Mouse (Mus musculus) kidney, adult 2 months (tissue): ENCODE data around the gene Cnih2. TPM values are rescaled to one million over a fixed set of nuclear protein-coding genes. Genes with fewer than 3 reads are reported as not detected.

Experiments used
- DNase-seq: peaks from one replicate; pipeline ENCODE4 v3.0.0; 2021
- H3K27ac ChIP-seq: fragments of 200-500 bp; 2 replicates; pipeline ENCODE4 v1.5.1; 2012; ENCODE audit warnings: low read depth, low read length, control low read depth, inconsistent platforms; ENCODE audit not compliant: insufficient read depth
- H3K27me3 ChIP-seq: fragments of 200-500 bp; replicated peaks from 2 replicates; pipeline ENCODE4 v1.6.1; 2012; ENCODE audit warnings: mild to moderate bottlenecking, moderate library complexity, low read length, inconsistent platforms; ENCODE audit not compliant: control insufficient read depth, insufficient read depth
- H3K36me3 ChIP-seq: fragments of 200-500 bp; 2 replicates; pipeline ENCODE4 v1.6.1; 2012; ENCODE audit warnings: mild to moderate bottlenecking, moderate library complexity, low read length, inconsistent platforms; ENCODE audit not compliant: control insufficient read depth, insufficient read depth
- H3K4me1 ChIP-seq: fragments of 200-500 bp; 2 replicates; pipeline ENCODE4 v1.6.1; 2011; ENCODE audit warnings: low read length; ENCODE audit not compliant: control insufficient read depth, insufficient read depth
- H3K4me3 ChIP-seq: fragments of 200-500 bp; 2 replicates; pipeline ENCODE4 v1.5.1; 2011; ENCODE audit warnings: mild to moderate bottlenecking, low read depth, low read length, control low read depth; ENCODE audit not compliant: insufficient read depth
- CTCF ChIP-seq: fragments of 200-500 bp; conservative IDR thresholded peaks from 2 replicates; pipeline ENCODE4 v1.5.1; 2011; ENCODE audit warnings: low read depth, mild to moderate bottlenecking, control low read depth, low read length, moderate library complexity, mixed read lengths; ENCODE audit not compliant: insufficient read depth, insufficient read length
- POLR2A ChIP-seq: fragments of 200-500 bp; IDR thresholded peaks from one replicate; pipeline ENCODE4 v1.6.1; 2011; ENCODE audit warnings: low read depth, low read length, control low read depth
- WGBS: fragments of 180-500 bp; shearing (Covaris S2); methylation state at CpG from one replicate; pipeline ENCODE4 v1.1.7; 2018; 5-methylcytosine and 5-hydroxymethylcytosine counted together
- polyA plus RNA-seq: library from polyadenylated mRNA; depleted of rRNA; stranded (reverse); fragments of >200 nt; gene quantifications from 2 replicates; pipeline ENCODE4 v1.2.3, GENCODE M21; 2012; rRNA removed

Cnih2 gene
- 0.36 and 0.37 TPM in 2 replicates for polyA plus RNA-seq

DNA sequence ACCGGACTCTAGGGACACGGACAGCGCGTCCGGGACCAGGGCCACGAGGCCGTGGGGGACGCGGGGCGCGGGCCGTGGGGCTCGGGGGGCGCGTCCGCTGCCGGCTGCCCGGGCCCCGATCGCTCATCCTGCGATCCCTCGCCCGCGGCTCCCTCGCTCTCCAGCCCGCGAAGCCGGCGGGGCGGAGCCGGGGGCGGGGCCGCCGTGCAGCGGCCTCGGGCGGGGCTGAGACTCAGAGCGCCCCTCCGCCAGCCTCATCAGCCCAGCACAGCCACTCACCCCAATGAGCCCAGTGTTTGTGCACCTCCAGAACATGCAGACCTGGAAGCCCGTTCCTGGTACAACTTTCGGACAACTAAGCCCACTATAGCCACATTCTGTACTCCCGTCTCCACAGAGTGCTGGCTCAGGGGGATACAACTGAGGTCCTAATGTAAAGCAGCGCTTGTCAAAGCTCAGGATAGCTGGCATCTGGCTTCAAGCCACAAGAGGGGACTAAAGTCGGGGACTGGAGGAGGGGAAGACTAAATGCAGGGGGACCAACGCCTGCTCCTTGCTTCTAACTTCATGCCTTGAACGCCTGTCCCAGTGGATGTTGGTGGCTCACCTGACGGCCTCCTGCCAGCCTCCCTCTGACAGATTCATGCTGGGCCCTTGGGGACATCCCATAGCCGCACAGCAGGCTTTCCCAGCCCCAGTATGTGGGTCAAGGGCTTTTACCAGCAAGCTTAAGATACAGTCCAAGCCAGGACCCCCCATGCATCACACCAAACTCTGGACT, at the start of gene Cnih2:
Gene Cnih2 (minus strand): TSS at position 159 of the 781 bp plus-strand sequence.
- peak; percentile 48 for DNase-seq
- H3K4me3 ChIP-seq, result no peak within 1 kb of the TSS

DNA sequence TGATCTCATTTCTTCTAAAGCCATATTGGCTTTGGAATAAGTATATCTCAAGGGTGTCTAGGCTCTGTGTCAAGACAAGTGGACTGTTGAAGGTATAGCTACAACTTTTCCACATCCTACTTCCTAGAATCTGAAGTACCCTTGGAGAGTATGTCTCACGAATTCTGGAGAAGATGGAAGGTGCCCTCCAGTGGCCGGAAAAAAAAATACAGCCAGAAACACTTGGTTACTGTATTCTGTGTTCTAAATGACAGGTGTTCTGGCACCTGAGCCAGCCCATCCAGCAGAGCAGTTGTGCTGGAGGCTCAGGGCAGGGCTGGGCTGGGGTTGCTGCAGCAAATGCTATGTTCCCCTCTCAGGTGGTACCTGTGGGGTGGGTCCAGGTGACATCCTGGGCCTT, 41.3 kb upstream of the Cnih2 start:
- peak; percentile 74 for DNase-seq
- no peak overlapping the region for H3K4me3 ChIP-seq
- H3K36me3 ChIP-seq, result no peaks in the 10 kb centered on the region
- H3K27ac ChIP-seq, result no peak overlapping the region
- TF ChIP-seq CTCF (peak; percentile 34), POLR2A (no peak)
- H3K4me1 ChIP-seq, result no peaks in the 10 kb centered on the region
- 10% methylated on average over 2 of the region's 2 CpGs for WGBS
- H3K27me3 ChIP-seq, result no peaks in the 10 kb centered on the region

More for the DNA sequence above, at the start of gene Cnih2:
- Histone ChIP-seq H3K27me3 (no peaks in the 10 kb centered on the region), H3K4me1 (no peaks in the 10 kb centered on the region), H3K27ac (no peak within 1 kb of the TSS), H3K36me3 (no peaks in the 10 kb centered on the region)
- TF ChIP-seq POLR2A (no peak), CTCF (no peak)
- WGBS, result 6% methylated on average over 47 of the region's 48 CpGs

- WGBS, result 24% methylated on average over 4 of the region's 4 CpGs
- DNase-seq, result no peak
- no peaks in the 10 kb centered on the region for H3K27me3 ChIP-seq
- H3K4me3 ChIP-seq, result no peak overlapping the region
- H3K4me1 ChIP-seq, result no peaks in the 10 kb centered on the region
- no peak overlapping the region for H3K27ac ChIP-seq
- no peaks in the 10 kb centered on the region for H3K36me3 ChIP-seq
- TF ChIP-seq CTCF, result no peak
Measured at GRCm38 (mm10) chr19:5131237-5131636, 32.9 kb upstream of the Cnih2 start.

DNA sequence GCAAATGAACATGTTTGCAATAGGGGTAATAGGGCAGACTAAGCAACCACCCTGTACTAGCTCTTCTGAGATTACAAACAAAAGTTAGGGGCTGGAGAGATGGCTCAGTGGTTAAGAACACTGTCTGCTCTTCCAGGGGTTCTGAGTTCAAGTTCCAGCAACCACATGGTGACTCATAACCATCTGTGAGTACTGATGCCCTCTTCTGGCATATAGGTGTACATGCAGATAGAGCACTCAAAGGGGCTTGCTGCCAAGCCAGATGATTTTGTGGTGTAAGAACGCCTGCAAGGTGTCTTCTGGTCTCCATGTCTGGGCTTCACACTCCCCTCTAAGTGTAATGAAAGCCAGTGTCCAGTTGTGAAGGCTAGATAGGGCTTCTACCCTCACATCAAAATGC, 31.4 kb upstream of the Cnih2 start:
- no peaks in the 10 kb centered on the region for H3K4me1 ChIP-seq
- 62% methylated on average over 1 of the region's 1 CpGs for WGBS
- DNase-seq, result no peak
- no peak overlapping the region for H3K4me3 ChIP-seq
- no peak overlapping the region for H3K27ac ChIP-seq
- no peaks in the 10 kb centered on the region for H3K27me3 ChIP-seq
- TF ChIP-seq CTCF (peak; percentile 45), POLR2A (no peak)
- no peaks in the 10 kb centered on the region for H3K36me3 ChIP-seq

- H3K27me3 ChIP-seq, result no peaks in the 10 kb centered on the region
- H3K36me3 ChIP-seq, result no peaks in the 10 kb centered on the region
- H3K4me1 ChIP-seq, result no peaks in the 10 kb centered on the region
- 77% methylated on average over 7 of the region's 7 CpGs for WGBS
- no peak for TF ChIP-seq CTCF
- TF ChIP-seq POLR2A, result no peak
- no peak for DNase-seq
- H3K4me3 ChIP-seq, result no peak overlapping the region
- no peak overlapping the region for H3K27ac ChIP-seq
Measured at GRCm38 (mm10) chr19:5124055-5124614, 25.8 kb upstream of the Cnih2 start.

- DNase-seq, result no peak
- no peaks in the 10 kb centered on the region for H3K4me1 ChIP-seq
- WGBS, result 84% methylated on average over 3 of the region's 3 CpGs
- H3K36me3 ChIP-seq, result no peaks in the 10 kb centered on the region
- TF ChIP-seq CTCF, result no peak
- TF ChIP-seq POLR2A, result no peak
- no peak overlapping the region for H3K4me3 ChIP-seq
- no peak overlapping the region for H3K27ac ChIP-seq
- H3K27me3 ChIP-seq, result no peaks in the 10 kb centered on the region
Measured at GRCm38 (mm10) chr19:5123241-5123640, 24.9 kb upstream of the Cnih2 start.

GRCm38 (mm10) chr19:5122492-5122891, 24.2 kb upstream of the Cnih2 start:
- DNase-seq, result no peak
- no peaks in the 10 kb centered on the region for H3K4me1 ChIP-seq
- WGBS, result 83% methylated on average over 10 of the region's 10 CpGs
- H3K36me3 ChIP-seq, result no peaks in the 10 kb centered on the region
- TF ChIP-seq CTCF, result no peak
- TF ChIP-seq POLR2A, result no peak
- no peak overlapping the region for H3K4me3 ChIP-seq
- no peak overlapping the region for H3K27ac ChIP-seq
- no peaks in the 10 kb centered on the region for H3K27me3 ChIP-seq
